Mouse (Mus musculus): ENCODE results near the gene Lpar2. TPM values are rescaled to one million over a fixed set of nuclear protein-coding genes. Genes with fewer than 3 reads are reported as not detected.
A peak's percentile ranks its signal among the peaks of the same experiment; 100 is the strongest.

Gene Lpar2
- total RNA-seq, 2 experiments from 2014 or later = 0.42 TPM; not detected in 1

DNA sequence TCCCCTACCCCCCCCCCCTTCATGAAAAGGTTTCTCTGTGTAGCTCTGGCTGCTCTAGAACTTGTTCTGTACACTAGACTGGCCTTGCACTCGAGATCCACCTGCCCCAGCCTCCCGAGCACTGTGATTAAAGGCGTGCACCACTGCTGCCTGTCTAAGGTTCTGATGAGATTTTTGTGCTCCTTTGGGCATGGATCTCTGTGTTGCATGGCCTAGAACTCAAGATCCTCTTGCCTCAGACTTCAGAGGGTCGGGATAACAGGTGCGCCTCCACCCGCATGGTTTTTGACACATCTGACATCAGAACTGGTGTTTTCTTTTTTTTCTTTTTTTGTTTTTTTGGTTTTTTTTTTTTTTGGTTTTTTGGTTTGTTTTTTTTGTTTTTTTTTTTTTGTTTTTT is 17.7 kb upstream of the Lpar2 start:
- no peak for ATAC-seq (replicated peaks; ENCODE audit: low FRiP score, poor library complexity, severe bottlenecking)

DNA sequence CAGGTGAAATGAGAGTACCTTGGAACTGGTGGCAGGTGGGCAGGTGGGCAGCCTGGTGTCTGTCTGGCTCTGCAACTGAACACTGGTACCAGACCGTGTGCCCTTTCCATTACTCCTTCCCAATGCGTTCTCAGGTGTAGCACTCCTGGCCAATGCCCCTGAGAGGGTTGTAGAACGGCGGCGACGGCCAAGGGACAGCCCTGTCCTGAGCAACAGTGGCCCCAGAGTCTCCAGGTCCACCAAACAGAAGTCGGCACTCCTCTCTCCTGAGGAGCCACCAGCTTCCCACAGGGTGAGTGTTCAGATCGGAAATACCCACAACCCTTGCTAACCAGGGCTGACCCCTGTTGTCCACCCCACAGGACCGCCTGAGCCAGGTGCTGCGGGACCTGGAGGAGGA is 17.1 kb upstream of the Lpar2 start:
- no peak for ATAC-seq (replicated peaks; ENCODE audit: low FRiP score, poor library complexity, severe bottlenecking)

DNA sequence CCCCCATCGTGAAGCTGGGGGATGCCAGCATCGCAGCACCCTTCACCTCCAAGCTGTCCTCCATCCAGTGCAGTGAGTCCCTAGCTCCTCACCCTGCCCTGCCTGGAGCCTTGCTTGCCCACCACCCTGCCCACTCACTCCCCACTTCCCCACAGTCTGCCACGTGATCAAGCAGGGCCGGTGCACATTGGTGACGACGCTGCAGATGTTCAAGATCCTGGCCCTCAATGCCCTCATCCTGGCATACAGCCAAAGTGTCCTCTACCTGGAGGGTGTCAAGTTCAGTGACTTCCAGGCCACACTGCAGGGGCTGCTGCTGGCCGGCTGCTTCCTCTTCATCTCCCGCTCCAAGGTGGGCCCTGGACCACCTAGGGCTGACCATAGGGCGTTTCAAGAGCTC is 16.7 kb upstream of the Lpar2 start:
- ATAC-seq (replicated peaks; ENCODE audit: low FRiP score, poor library complexity, severe bottlenecking) = no peak

DNA sequence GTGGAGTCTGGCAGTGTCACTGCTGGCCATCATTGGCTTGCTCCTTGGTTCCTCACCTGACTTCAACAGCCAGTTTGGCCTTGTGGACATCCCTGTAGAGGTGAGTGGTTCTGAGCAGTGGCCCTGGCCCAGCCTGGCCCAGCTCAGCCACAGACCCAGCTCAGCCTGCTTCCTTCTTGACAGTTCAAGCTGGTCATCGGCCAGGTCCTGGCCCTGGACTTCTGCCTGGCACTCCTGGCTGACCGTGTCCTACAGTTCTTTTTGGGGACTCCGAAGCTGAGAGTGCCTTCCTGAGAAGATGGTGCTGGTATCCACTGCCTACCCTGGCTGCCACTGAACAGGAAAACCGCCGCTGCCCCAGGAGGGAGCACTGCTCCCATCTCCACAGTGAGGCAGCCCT is 15.0 kb upstream of the Lpar2 start:
- no peak for ATAC-seq (replicated peaks; ENCODE audit: low FRiP score, poor library complexity, severe bottlenecking)

DNA sequence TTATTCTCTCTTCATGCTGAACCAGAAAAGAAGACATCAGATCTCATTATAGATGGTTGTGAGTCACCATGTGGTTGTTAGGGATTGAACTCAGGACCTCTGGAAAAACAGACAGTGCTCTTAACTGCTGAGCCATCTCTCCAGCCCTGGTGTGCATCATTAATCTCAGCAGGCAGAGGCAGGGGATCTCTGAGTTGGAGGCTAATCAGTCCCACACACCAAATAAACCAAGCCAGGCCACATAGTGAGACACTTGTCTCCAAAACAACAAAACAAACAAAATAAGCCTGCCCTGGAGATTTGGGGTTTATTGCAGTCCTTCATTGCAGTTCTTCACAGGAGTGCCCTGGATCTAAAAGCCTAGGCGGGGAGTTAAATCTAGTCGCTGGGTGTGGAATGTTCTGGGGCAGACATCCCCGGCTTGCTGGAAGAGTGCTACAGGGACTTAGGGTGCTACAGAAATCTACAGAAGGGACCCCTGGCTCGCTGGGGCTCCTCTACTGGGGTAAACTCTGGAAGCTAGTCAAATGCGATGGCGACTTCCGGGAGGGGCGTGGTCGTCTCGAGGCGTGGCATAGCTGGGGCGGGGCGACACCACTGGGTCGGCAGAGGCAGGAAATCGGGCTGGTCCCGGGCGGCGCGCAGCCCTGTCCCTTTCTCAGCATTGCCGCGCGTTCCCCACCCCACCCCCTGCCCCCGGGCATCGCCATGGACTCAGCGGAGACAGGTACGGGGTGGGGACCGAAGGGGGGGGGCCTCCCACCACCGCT is 13.9 kb upstream of the Lpar2 start, which contains the start of gene Gmip:
TSS of gene Gmip (plus strand) at position 586 of the 770 bp plus-strand sequence.
- peak; percentile 92 for ATAC-seq (replicated peaks; ENCODE audit: low FRiP score, poor library complexity, severe bottlenecking)

DNA sequence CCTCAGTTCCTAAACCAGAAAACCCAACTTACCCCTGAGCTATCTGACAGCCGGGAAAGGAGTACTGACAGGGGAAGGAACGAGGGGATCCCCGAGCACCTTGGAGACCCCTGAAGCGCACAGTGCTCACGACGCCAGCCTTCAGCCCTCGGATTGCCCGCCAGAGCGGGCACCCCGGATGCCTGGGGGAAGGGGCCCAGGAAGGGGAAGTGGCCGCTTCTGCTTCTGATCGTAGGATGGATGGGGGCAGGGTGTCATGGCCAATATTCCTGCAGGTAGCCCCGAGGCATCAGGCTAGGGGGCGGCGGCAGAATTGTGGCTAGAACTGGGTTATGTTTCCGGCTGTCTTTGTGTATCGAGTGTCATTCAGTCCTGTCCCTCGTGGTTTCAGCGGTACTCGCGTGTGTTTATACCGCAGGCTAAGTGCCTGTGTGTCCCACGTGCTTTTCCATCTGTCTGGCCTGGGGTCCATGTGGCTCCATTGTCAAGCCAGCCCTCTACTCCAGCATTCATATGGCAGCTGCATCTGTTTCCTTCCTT is 13.3 kb upstream of the Lpar2 start:
- no peak for ATAC-seq (replicated peaks; ENCODE audit: low FRiP score, poor library complexity, severe bottlenecking)

DNA sequence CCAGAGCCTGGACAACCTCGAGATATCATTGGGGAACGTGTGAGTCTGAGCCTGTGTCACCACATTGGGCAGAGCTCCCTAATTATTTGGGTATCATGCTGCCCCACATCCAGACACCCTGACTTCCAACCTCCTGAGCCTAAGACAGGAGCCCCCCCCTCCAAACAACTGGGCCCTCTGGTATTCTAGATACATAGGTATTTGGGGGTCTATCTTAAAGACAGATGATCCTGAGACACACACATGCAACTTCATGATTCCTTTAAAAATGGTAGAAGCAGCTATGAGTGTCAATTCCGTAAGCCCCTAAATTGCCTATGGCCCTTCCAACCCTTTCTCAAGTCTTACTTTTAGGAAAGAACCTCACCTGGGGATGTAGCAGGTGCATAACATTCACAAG is 12.4 kb upstream of the Lpar2 start:
- ATAC-seq (replicated peaks; ENCODE audit: low FRiP score, poor library complexity, severe bottlenecking) = no peak

DNA sequence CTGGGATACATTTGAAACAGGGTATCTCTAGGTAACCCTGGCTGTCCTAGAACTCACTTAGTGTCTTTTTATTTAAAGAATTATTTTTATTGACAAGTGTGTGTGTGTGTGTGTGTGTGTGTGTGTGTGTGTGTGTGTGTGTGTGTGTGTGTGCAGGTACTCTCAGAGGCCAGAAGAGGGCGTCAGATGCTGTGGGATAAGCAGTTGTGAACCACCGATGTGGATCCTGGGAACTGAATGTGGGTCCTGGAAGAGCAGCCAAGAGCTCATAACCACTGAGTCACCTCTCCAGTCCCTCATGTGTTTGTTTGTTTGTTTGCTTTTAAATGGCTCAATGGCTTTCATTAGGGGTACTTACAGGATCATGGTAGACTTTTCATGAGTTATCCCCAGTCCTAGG is 7.3 kb upstream of the Lpar2 start:
- no peak for ATAC-seq (replicated peaks; ENCODE audit: low FRiP score, poor library complexity, severe bottlenecking)

DNA sequence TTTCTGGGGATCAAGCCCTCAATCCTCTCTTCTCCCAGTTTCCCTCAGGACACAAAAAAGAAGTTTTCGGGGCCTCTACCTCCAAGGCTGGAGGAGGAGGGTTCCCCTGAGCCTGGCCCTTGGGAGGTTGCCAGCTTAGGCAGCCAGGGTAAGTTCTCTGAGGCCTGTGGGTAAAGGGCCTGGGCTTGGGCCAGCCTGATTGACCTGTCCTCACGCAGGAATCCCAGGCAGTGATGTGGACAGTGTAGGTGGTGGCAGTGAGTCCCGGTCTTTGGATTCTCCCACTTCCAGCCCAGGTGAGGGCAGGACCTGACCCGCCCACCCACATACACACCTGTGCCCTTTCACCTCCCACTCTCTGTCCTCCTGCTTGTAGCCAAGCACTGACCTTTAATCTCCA is 6.8 kb upstream of the Lpar2 start:
- ATAC-seq (replicated peaks; ENCODE audit: low FRiP score, poor library complexity, severe bottlenecking) = no peak

DNA sequence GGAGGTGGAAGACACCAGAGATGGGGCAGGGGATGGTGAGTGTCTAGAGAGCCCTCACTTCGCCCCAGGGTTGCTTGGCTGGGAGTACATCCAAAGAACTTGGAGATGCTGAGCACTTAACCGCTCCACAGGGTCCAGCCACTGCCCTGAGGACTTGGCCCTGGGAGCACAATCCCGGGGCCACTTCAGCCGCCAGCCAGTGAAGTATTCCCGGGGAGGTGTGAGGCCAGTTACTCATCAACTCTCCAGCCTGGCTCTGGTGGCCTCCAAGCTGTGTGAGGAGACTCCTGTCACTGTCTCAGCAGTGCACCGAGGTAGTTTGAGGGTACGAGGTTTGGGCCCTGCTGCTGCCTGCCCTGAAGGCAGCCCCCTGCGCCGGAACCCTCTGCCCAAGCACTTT is 1.8 kb upstream of the Lpar2 start:
- no peak for ATAC-seq (replicated peaks; ENCODE audit: low FRiP score, poor library complexity, severe bottlenecking)

DNA sequence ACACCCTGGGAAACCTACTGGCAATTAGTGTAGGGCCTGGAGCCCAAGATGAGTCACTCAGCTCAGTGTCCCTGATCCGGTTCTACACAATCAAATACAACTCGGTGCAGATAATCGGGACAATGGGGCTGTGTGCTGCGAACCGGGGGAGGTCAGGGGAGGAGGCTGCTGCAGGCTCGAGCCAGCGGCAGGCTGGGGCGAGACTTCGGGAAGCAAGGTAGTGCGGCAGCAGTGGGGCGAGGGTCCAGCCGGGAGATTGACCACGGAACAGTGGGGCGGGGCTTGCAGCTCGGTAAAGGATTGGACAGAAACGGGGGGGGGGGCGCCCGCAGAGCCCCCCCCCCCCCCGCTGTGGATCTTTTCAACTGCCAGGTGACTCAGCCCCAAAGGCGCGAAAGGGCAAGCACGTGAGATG is 251 bp upstream of the Lpar2 start:
- ATAC-seq (replicated peaks; ENCODE audit: low FRiP score, poor library complexity, severe bottlenecking) = no peak

DNA sequence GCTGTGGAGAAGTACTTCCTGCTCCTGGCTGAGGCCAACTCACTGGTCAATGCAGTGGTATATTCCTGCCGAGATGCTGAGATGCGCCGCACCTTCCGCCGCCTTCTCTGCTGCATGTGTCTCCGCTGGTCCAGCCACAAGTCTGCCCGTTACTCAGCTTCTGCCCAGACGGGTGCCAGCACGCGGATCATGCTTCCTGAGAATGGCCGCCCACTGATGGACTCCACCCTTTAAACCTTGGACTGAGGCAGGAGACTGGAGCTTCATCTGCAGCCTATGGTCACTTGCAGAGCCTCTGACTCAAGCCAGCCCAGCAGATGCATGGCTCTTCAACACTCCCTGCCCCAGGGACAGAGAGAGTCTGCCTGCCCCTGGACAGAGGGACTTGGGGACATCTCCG is 4.1 kb downstream of the Lpar2 start:
- ATAC-seq (replicated peaks; ENCODE audit: low FRiP score, poor library complexity, severe bottlenecking) = no peak

DNA sequence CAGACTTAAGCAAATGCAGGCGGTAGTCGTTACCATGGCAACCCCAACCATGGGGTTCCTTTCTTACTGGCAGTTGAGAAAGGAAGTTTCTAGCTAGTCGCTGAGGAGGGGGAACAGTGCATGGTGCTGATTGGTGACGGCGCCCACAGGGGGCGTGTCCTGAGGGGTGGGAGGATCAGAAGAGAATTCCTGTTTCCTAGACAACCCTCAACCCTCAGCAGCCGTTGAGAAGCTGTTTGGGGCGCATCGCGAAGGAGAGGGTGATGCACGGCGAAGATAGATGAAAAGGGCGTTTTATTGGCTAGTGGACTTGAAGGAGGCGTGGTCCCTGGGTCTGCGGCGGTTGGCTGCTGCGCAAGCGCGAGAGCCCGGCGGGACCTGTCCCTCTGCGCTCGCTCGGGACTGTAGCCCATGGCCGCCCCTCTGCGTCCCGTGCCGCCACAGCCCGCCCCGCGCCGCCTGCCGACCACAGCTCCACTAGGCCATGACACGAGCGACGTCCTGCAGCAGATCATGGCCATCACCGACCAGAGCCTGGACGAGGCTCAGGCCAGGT is 10.1 kb downstream of the Lpar2 start, which contains the start of gene Pbx4:
TSS of gene Pbx4 (plus strand) at position 194 of the 556 bp plus-strand sequence.
- ATAC-seq (replicated peaks; ENCODE audit: low FRiP score, poor library complexity, severe bottlenecking) = peak; percentile 96

DNA sequence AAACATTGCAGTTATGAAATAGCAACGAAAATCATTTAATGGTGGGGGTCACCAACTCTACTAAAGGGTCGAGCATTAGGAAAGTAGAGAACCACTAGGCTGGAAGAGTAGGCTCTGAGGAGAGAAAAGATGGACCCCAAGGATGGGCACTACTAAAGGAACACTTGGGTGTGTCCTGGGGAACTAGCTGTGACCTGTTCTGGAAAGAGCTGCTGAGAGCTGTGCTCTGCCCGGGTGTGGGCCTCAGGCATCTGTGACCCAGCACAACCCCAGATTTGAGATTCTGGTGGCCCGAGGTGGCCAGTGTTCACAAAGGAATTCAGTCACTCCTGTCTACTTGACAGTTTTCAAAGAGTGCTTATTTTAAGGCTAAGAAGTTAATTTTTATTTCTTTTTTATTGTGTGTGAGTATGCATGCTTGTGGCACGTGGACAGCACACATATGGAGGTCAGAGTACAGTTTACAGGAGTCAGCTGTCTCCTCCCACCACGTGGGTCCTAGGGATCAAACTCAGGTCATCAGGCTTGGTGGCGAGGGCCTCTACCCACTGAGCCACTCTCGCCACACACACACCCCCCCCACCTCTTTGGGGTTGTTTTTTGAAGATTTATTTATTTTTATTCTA is 14.9 kb downstream of the Lpar2 start:
- no peak for ATAC-seq (replicated peaks; ENCODE audit: low FRiP score, poor library complexity, severe bottlenecking)

DNA sequence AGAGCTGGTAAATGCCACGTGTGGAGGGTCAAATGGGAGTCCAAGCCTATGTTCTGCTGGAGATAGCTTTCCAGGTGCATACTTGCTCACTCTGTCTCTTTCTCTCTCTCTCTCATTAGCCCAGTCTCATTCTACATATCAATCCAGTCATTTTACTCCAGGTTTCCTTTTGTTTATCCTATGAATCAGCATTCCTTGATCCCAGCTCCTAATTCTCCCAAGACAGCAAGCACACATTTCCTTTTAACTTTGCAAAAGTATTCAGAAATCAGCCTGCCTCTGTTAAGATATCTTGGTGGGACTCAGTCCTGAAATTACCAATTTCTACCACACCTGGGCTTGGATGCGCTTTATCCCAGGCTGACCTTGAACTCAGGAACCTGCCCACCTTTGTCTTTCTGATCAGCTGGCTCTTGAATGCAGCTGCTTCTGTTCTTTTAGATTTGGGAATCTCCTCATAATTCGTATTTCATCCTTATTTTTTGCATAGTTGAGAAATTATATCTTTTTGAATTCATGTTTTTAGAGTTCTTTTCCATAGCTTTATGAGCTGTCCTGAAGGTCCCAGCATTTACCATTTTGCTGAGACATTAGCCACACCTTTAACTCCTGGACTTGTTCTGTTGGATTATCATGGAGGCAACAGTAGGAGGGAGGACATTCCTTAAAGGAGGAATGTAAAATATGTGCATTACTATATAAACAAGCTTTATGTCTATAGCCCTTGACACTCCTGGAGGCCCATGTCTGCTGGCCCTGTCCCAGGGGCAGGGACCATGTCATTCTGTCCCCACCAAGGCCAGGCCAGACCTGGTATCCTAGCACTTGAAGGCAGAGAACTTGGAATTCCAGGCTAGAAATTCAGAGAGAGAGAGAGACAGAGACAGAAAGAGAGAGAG is 25.2 kb downstream of the Lpar2 start:
- no peak for ATAC-seq (replicated peaks; ENCODE audit: low FRiP score, poor library complexity, severe bottlenecking)

DNA sequence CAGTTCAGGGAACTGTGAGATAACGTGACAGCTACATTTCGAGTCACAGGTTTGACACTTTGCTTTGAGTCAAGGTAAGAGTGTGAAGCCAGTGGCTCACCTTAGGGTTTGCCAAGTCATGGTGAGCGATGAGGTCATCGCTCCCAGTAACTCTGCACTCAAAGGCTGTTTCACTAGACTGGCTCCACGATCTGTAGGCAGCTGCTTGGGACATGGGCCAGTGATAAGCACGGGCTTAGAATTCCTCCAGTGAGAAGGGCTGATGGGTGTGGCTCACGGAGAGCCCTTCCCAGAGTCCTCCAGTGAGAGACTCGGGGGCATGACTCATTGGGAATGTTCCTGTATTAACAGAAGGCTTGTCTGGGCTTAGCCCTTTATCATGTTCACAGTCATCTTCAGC is 26.7 kb downstream of the Lpar2 start:
- no peak for ATAC-seq (replicated peaks; ENCODE audit: low FRiP score, poor library complexity, severe bottlenecking)

DNA sequence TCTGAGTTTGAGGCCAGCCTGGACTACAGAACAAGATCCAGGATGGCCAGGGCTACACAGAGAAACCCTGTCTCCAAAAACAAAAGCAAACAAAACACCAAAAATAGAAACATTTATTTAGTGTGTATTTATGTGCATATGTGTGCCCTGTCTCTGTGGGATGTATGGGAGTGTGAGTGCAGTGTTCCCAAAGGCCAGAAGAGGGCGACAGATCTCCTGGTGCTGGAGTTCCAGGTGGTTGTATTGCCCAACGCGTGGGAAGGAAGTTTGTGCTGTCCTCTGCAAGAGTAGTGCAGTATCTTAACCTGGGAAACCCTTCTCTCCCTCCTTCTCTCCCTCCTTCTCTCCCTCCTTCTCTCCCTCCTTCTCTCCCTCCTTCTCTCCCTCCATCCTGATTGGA is 27.7 kb downstream of the Lpar2 start:
- ATAC-seq (replicated peaks; ENCODE audit: low FRiP score, poor library complexity, severe bottlenecking) = peak; percentile 72

DNA sequence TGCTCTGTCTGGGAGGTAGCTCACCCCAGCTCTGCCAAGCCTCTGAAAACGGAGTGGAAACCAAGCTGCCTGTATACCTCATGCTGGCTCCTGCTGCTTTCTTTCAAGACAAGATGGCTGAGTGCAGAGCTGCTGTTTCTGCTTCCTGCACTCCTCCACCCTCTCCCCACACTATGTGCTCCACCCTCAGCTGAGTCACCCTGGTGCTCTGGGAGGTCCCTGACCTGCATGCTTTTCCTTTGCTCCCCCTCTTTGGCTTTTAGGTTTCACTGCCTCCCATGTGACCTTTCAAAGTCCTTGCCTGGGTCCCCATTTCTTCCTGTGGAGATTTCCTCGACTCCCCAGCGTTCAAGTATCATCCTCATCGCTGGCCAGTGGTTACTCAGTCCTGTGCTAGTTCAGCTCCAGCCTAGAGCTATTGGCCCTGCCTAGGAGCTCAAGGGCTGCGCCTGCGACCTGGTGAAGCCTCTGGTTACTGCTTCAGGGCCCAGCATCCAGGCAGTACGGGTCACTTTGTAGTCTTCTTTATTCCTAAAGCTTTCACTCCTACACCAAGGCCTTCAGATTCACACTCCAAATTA is 28.8 kb downstream of the Lpar2 start:
- ATAC-seq (replicated peaks; ENCODE audit: low FRiP score, poor library complexity, severe bottlenecking) = peak; percentile 86

DNA sequence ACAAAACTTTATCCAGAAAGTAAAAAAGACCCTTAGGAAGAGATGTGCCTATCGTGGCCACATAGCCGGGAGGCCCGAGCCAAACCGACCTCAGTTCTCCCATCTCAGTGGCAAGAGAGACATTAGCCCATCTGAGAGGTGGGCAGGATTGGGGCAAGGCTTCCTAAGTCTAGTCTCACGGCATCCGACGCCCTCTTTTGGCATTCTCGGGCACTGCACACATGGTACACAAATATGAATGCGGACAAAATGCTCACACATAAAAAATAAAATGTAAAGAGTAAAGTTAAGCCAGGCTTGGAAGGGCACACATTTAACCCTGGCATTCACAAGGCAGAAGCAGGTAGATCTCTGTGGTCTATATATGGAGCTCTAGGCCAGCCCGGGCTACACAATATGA is 31.6 kb downstream of the Lpar2 start:
- ATAC-seq (replicated peaks; ENCODE audit: low FRiP score, poor library complexity, severe bottlenecking) = no peak

DNA sequence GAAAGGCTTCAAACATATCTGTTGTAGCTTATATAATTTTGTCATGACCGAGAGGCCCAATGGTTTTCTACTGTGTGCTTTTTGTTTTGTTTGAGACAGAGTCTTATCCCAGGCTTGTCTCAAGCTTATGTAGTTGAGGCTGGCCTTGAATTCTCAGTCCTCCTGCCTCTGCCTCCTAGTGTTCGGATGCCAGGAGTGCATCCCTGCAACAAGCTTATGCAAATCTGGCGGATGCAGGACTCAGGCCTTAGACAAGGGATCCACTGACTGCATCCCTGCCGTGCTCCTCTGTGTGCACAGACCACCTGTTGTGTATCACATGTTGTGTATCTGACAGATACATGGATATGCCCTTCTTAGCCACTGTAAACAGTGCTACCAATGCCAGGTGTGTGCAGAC is 38.6 kb downstream of the Lpar2 start:
- no peak for ATAC-seq (replicated peaks; ENCODE audit: low FRiP score, poor library complexity, severe bottlenecking)

All from erythroid progenitor cell, adult 5-6 weeks (primary cell).